Mouse (Mus musculus): ENCODE results near the gene Nubp2. TPM values are rescaled to one million over a fixed set of nuclear protein-coding genes. Genes with fewer than 3 reads are reported as not detected.

Nubp2 gene
- polyA plus RNA-seq, 1 experiment from 2014 or later = 71.8 TPM

DNA sequence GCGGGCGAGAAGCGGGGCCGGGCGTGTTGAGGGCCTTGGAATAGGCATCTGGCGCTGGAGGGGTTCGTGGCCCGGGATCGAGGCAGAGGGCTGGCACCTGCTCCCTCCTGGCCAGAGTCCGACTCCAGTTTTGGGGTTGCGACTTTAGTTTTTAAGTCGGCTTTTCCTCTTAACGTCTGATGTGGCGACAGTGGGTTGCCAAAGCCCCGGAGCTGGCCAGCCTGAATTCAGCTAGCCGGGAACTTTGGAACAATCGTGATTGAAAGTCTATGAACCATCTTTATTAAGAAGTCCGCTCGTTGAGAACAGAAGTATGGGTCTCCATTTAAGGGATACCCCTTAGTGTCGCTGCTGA, 35.4 kb downstream of the Nubp2 start:
- H3K27me3 ChIP-seq (replicated peaks; ENCODE audit: low read depth, poor library complexity, severe bottlenecking) = peaks cover 14% of the 10 kb centered on the region
- 2% methylated on average over 20 of the region's 20 CpGs for WGBS
- peak overlapping the region; percentile 91 for H3K27ac ChIP-seq (replicated peaks)
- H3K36me3 ChIP-seq (replicated peaks) = peaks cover 8% of the 10 kb centered on the region
- no peaks in the 10 kb centered on the region for H3K9me3 ChIP-seq
- no peak for DNase-seq (ENCODE audit: low spot score)
- peak overlapping the region; percentile 87 for H3K4me3 ChIP-seq
- peaks cover 23% of the 10 kb centered on the region for H3K4me1 ChIP-seq

DNA sequence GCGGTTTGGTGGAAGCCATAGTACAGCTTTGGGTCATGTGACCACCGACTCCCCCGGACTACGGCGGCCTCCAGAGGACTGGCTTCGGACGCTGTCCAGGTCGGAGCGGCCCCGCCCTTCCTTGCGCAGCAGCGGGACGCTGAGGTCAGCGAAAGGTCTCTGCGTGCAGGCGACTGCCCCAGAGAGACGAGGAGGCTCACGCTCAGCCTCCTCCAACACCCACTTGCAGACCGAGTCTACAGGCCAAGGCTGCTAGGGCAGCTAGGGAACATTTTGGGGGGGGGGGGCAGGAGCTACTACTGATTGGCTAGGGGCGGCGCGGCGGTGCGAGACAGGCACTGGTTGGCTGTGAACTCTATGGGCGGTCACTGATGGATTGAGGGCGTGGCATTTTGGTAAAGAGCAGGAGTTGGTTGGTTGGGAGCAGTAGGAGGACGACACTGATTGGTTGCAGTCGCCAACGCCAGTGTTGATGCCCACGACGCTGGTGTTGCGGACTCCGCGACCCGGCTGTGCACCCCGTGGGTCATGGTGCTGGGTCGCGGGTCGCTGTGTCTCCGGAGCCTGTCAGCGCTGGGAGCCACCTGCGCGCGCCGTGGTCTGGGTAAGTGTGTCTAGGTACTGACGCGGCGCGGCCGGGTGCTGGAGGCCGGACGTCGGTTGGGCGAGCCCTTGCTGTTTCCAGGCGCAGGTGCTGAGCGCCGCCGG, 35.9 kb downstream of the Nubp2 start, which contains the start of gene Fahd1:
TSS of gene Fahd1 (minus strand) at position 300 of the 708 bp plus-strand sequence.
- Histone ChIP-seq H3K4me1 (peaks cover 23% of the 10 kb centered on the region), H3K36me3 (replicated peaks) (peaks cover 8% of the 10 kb centered on the region), H3K27me3 (replicated peaks; ENCODE audit: low read depth, poor library complexity, severe bottlenecking) (peaks cover 14% of the 10 kb centered on the region), H3K9me3 (no peaks in the 10 kb centered on the region), H3K4me3 (peak within 1 kb of the TSS; percentile 87), H3K27ac (replicated peaks) (peak within 1 kb of the TSS; percentile 91)
- WGBS = under 1% methylated on average over 58 of the region's 58 CpGs
- DNase-seq (ENCODE audit: low spot score) = peak; percentile 97

DNA sequence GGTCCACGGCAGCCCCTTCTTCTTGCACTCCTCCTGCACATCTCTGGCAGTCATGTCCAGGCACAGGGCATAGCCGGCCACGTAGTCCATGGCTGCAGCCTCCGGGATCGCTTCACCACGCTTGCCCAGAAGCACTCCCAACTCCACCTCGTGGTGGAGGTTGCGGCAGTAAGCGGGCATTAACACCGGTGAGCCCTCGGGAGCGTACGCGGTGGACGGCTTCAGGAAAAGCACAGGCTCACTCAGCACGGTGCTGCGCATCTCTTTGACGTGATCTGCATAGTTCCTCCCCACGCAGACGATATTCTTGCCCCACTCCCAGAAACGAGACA, 36.5 kb downstream of the Nubp2 start:
- peaks cover 8% of the 10 kb centered on the region for H3K36me3 ChIP-seq (replicated peaks)
- under 1% methylated on average over 21 of the region's 21 CpGs for WGBS
- peak overlapping the region; percentile 87 for H3K4me3 ChIP-seq
- H3K4me1 ChIP-seq = peaks cover 23% of the 10 kb centered on the region
- H3K27me3 ChIP-seq (replicated peaks; ENCODE audit: low read depth, poor library complexity, severe bottlenecking) = peaks cover 16% of the 10 kb centered on the region
- H3K9me3 ChIP-seq = no peaks in the 10 kb centered on the region
- DNase-seq (ENCODE audit: low spot score) = no peak
- peak overlapping the region; percentile 91 for H3K27ac ChIP-seq (replicated peaks)

DNA sequence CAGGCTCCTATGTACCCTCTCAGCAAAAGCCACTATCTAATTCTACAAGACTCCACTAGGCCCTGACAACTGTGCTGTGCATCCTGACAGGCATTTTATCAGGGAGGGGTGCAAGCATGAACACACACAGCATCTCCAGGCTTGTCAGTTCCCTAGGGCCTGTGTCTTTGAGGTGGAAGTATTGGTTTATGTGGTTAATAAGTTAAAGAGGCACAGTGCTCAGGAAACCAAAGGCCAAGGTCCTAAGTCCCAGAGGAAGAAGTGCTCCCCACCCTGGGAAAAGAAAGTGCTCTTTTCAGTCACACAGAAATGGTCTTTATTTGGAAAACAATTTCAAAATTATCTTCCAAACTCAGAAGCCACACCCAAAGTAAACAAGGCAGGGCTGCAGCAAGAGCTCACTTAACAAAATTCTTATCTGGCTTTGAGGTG, 37.5 kb downstream of the Nubp2 start:
- H3K4me1 ChIP-seq = peaks cover 23% of the 10 kb centered on the region
- DNase-seq (ENCODE audit: low spot score) = no peak
- peaks cover 24% of the 10 kb centered on the region for H3K27me3 ChIP-seq (replicated peaks; ENCODE audit: low read depth, poor library complexity, severe bottlenecking)
- peaks cover 4% of the 10 kb centered on the region for H3K36me3 ChIP-seq (replicated peaks)
- H3K27ac ChIP-seq (replicated peaks) = no peak overlapping the region
- H3K4me3 ChIP-seq = peak overlapping the region; percentile 87
- H3K9me3 ChIP-seq = no peaks in the 10 kb centered on the region

DNA sequence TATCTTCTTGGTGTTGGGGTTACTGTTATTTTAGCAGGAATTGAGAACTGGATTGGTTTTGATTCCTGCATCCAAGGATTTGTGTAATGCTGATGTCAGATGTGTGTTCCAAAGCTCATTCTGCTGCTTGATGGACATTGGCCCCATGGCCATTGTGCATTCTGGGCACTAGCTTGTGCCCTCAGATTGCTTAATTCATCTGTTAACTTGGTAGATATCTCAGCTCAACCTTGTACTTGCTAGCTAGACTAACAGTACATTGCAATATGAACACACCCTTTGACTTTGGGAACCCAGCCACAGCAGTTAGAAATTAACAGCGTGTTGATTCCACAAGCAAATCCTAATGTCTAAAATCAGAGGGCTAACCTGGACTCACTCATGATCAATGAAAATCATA, 38.8 kb downstream of the Nubp2 start:
- peaks cover 23% of the 10 kb centered on the region for H3K4me1 ChIP-seq
- H3K4me3 ChIP-seq = no peak overlapping the region
- no peaks in the 10 kb centered on the region for H3K9me3 ChIP-seq
- DNase-seq (ENCODE audit: low spot score) = no peak
- H3K27me3 ChIP-seq (replicated peaks; ENCODE audit: low read depth, poor library complexity, severe bottlenecking) = peaks cover 24% of the 10 kb centered on the region
- no peaks in the 10 kb centered on the region for H3K36me3 ChIP-seq (replicated peaks)
- H3K27ac ChIP-seq (replicated peaks) = no peak overlapping the region
- WGBS = 97% methylated on average over 1 of the region's 1 CpGs

DNA sequence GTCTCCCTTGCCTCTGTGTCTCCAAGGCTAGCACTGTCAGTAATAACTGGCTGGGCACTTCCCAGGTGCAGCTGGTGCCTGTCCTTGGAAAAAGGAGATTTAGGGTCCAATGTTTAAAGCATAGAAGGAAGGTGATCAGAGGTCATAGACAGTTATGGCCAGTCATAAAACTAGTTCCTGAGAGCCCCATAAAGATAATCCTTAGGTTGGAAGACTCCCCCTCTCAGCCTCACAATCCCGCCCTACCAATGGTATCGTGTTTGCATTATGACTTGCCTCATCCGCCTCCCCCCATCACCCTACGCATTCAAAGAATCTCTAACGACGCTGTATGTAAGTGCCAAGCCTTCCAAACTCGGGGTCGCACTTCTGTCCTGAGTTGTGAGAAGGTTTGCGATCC, 41.6 kb downstream of the Nubp2 start:
- Histone ChIP-seq H3K9me3 (no peaks in the 10 kb centered on the region), H3K27ac (replicated peaks) (no peak overlapping the region), H3K4me3 (no peak overlapping the region), H3K27me3 (replicated peaks; ENCODE audit: low read depth, poor library complexity, severe bottlenecking) (peaks cover 25% of the 10 kb centered on the region), H3K36me3 (replicated peaks) (no peaks in the 10 kb centered on the region), H3K4me1 (peaks cover 12% of the 10 kb centered on the region)
- WGBS = 51% methylated on average over 9 of the region's 9 CpGs
- no peak for DNase-seq (ENCODE audit: low spot score)

DNA sequence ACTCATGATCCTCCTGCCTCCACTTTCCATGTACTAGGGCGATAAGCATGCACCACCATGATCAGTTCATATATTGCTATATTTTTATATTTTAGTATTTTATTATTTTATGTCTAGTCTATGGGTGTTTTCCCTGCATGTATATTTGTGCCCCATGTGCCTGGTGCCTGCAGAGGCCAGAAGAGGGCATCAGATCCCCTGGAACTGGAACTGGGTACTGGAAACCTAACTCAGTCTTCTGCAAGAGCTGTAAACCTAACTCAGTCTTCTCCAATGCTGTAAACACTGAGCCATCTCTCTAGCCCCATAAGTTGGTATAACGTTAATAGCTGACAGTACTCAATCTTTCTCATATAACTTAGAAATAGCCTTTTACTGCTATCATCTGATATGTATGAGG, 43.5 kb downstream of the Nubp2 start:
- peaks cover 25% of the 10 kb centered on the region for H3K27me3 ChIP-seq (replicated peaks; ENCODE audit: low read depth, poor library complexity, severe bottlenecking)
- WGBS = 48% methylated on average over 2 of the region's 2 CpGs
- H3K27ac ChIP-seq (replicated peaks) = no peak overlapping the region
- no peaks in the 10 kb centered on the region for H3K4me1 ChIP-seq
- H3K9me3 ChIP-seq = no peaks in the 10 kb centered on the region
- no peak overlapping the region for H3K4me3 ChIP-seq
- DNase-seq (ENCODE audit: low spot score) = no peak
- no peaks in the 10 kb centered on the region for H3K36me3 ChIP-seq (replicated peaks)

DNA sequence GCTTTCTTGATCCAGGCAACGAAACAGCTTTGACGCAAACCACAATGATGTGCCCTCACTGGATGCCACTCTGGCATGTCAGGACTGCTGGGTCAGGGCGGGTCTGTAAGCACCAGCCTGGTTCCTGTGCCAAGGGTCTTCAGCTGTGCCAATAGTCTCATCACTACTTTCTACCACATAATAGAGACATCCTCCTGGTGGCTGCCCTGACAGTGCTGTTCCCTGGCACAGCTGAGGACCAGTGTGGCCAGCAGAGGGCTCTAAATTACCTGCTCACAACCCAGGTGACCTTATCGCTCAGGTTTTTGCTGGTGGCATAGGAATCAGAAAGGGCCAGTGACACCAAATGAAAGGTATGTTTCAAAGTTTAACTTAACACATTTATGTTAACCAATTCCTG, 45.0 kb downstream of the Nubp2 start:
- H3K27me3 ChIP-seq (replicated peaks; ENCODE audit: low read depth, poor library complexity, severe bottlenecking) = peaks cover 25% of the 10 kb centered on the region
- DNase-seq (ENCODE audit: low spot score) = no peak
- H3K36me3 ChIP-seq (replicated peaks) = no peaks in the 10 kb centered on the region
- H3K9me3 ChIP-seq = no peaks in the 10 kb centered on the region
- no peak overlapping the region for H3K27ac ChIP-seq (replicated peaks)
- H3K4me1 ChIP-seq = no peaks in the 10 kb centered on the region
- no peak overlapping the region for H3K4me3 ChIP-seq
- 49% methylated on average over 4 of the region's 4 CpGs for WGBS

DNA sequence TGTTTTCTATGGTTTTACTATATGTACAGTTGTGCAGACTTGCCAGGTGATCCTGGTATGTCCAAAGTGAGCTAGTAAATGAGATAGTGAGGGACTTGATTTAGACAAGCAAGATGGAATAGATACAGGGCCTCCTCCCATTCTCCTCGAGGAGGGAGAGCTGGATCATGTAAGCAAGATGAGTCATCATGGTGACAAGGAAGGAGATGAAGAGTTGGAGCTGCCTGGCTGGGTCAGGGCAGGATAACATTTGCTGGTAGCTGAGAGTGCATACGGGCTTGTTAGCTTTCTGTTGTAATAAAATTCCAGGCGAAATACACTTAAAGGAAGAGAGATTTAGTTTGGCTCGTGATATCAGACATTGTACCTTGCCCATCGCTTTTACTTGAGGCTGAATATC, 45.8 kb downstream of the Nubp2 start:
- Histone ChIP-seq H3K4me1 (no peaks in the 10 kb centered on the region), H3K4me3 (no peak overlapping the region), H3K9me3 (no peaks in the 10 kb centered on the region), H3K27ac (replicated peaks) (no peak overlapping the region), H3K36me3 (replicated peaks) (no peaks in the 10 kb centered on the region), H3K27me3 (replicated peaks; ENCODE audit: low read depth, poor library complexity, severe bottlenecking) (peaks cover 25% of the 10 kb centered on the region)
- no peak for DNase-seq (ENCODE audit: low spot score)
- WGBS = 65% methylated on average over 5 of the region's 5 CpGs

DNA sequence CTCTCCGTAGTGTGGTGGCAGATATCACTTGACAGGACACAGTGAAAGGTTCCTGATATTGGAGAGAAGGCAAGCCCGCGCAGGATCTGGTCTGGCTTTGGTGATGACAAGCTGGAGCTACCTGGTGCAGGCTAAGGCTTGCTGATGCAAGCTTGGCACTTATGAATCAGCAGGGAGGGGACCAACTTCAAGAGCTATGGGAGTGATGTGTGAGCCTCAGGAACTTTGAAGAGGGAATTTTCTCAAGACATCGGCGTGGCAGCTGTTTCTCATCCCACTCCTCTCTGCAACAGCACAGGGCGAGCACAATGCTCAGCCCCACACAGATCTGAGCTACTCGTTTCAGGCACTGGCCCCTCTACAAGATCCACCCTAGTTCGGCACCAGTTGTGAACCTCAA, 46.3 kb downstream of the Nubp2 start, which contains the start of gene Hagh:
TSS of gene Hagh (plus strand) at position 302 of the 400 bp plus-strand sequence.
- Histone ChIP-seq H3K4me1 (no peaks in the 10 kb centered on the region), H3K4me3 (no peak within 1 kb of the TSS), H3K27me3 (replicated peaks; ENCODE audit: low read depth, poor library complexity, severe bottlenecking) (peaks cover 24% of the 10 kb centered on the region), H3K36me3 (replicated peaks) (no peaks in the 10 kb centered on the region), H3K27ac (replicated peaks) (no peak within 1 kb of the TSS), H3K9me3 (no peaks in the 10 kb centered on the region)
- DNase-seq (ENCODE audit: low spot score) = no peak
- 73% methylated on average over 8 of the region's 8 CpGs for WGBS

Other genes starting within 250 kb of the Nubp2 start
- gene Slc9a3r2, start 236.0 kb downstream of the Nubp2 start, polyA plus RNA-seq (2016; fragmentation: Nextera tagmentation; extraction: Ambion mirVana) = 31.7 and 37.3 TPM in 2 replicates
- not detected in 2 replicates for gene Npw, start 227.9 kb downstream of the Nubp2 start, polyA plus RNA-seq (2016; fragmentation: Nextera tagmentation; extraction: Ambion mirVana)
- gene Zfp598, start 216.7 kb downstream of the Nubp2 start, polyA plus RNA-seq (2016; fragmentation: Nextera tagmentation; extraction: Ambion mirVana) = 29.0 and 30.4 TPM in 2 replicates
- gene Syngr3, start 196.4 kb downstream of the Nubp2 start, polyA plus RNA-seq (2016; fragmentation: Nextera tagmentation; extraction: Ambion mirVana) = 6.0 and 8.1 TPM in 2 replicates
- 48.9 and 52.3 TPM in 2 replicates for gene Gfer, start 190.2 kb downstream of the Nubp2 start, polyA plus RNA-seq (2016; fragmentation: Nextera tagmentation; extraction: Ambion mirVana)
- 0.72 and 1.9 TPM in 2 replicates for gene Noxo1, start 190.1 kb downstream of the Nubp2 start, polyA plus RNA-seq (2016; fragmentation: Nextera tagmentation; extraction: Ambion mirVana)
- gene Tbl3, start 178.7 kb downstream of the Nubp2 start, polyA plus RNA-seq (2016; fragmentation: Nextera tagmentation; extraction: Ambion mirVana) = 152 and 162 TPM in 2 replicates
- gene Rnf151, start 168.3 kb downstream of the Nubp2 start, polyA plus RNA-seq (2016; fragmentation: Nextera tagmentation; extraction: Ambion mirVana) = 0.13 and 0.29 TPM in 2 replicates
- 1,693 and 1,819 TPM in 2 replicates for gene Rps2, start 168.2 kb downstream of the Nubp2 start, polyA plus RNA-seq (2016; fragmentation: Nextera tagmentation; extraction: Ambion mirVana)
- gene Ndufb10, start 161.9 kb downstream of the Nubp2 start, polyA plus RNA-seq (2016; fragmentation: Nextera tagmentation; extraction: Ambion mirVana) = 193 and 199 TPM in 2 replicates
- not detected in 2 replicates for gene Rpl3l, start 158.5 kb downstream of the Nubp2 start, polyA plus RNA-seq (2016; fragmentation: Nextera tagmentation; extraction: Ambion mirVana)
- 21.6 and 24.6 TPM in 2 replicates for gene Msrb1, start 149.7 kb downstream of the Nubp2 start, polyA plus RNA-seq (2016; fragmentation: Nextera tagmentation; extraction: Ambion mirVana)
- 1.3 and 2.3 TPM in 2 replicates for gene Hs3st6, start 133.4 kb downstream of the Nubp2 start, polyA plus RNA-seq (2016; fragmentation: Nextera tagmentation; extraction: Ambion mirVana)
- gene Meiob, start 82.1 kb downstream of the Nubp2 start, polyA plus RNA-seq (2016; fragmentation: Nextera tagmentation; extraction: Ambion mirVana) = not detected in 2 replicates
- 26.4 and 28.6 TPM in 2 replicates for gene Hagh, start 46.2 kb downstream of the Nubp2 start, polyA plus RNA-seq (2016; fragmentation: Nextera tagmentation; extraction: Ambion mirVana)
- 16.7 and 17.4 TPM in 2 replicates for gene Fahd1, start 36.0 kb downstream of the Nubp2 start, polyA plus RNA-seq (2016; fragmentation: Nextera tagmentation; extraction: Ambion mirVana)
- gene Igfals, start 20.4 kb downstream of the Nubp2 start, polyA plus RNA-seq (2016; fragmentation: Nextera tagmentation; extraction: Ambion mirVana) = 0.49 and 1.2 TPM in 2 replicates
- 47.1 TPM in 2 replicates for gene Spsb3, start 294 bp upstream of the Nubp2 start, polyA plus RNA-seq (2016; fragmentation: Nextera tagmentation; extraction: Ambion mirVana)
- gene Eme2, start 8.7 kb upstream of the Nubp2 start, polyA plus RNA-seq (2016; fragmentation: Nextera tagmentation; extraction: Ambion mirVana) = 30.6 and 33.6 TPM in 2 replicates
- gene Mrps34, start 8.8 kb upstream of the Nubp2 start, polyA plus RNA-seq (2016; fragmentation: Nextera tagmentation; extraction: Ambion mirVana) = 102 and 105 TPM in 2 replicates
- 47.3 and 50.1 TPM in 2 replicates for gene Nme3, start 10.2 kb upstream of the Nubp2 start, polyA plus RNA-seq (2016; fragmentation: Nextera tagmentation; extraction: Ambion mirVana)
- gene Mapk8ip3, start 50.6 kb upstream of the Nubp2 start, polyA plus RNA-seq (2016; fragmentation: Nextera tagmentation; extraction: Ambion mirVana) = 40.8 and 40.9 TPM in 2 replicates
- 386 and 400 TPM in 2 replicates for gene Jpt2, start 74.3 kb upstream of the Nubp2 start, polyA plus RNA-seq (2016; fragmentation: Nextera tagmentation; extraction: Ambion mirVana)
- 8.3 and 8.6 TPM in 2 replicates for gene Cramp1l, start 129.4 kb upstream of the Nubp2 start, polyA plus RNA-seq (2016; fragmentation: Nextera tagmentation; extraction: Ambion mirVana)
- 31.5 and 31.6 TPM in 2 replicates for gene Ift140, start 129.7 kb upstream of the Nubp2 start, polyA plus RNA-seq (2016; fragmentation: Nextera tagmentation; extraction: Ambion mirVana)
- 10.6 and 11.0 TPM in 2 replicates for gene Tmem204, start 197.2 kb upstream of the Nubp2 start, polyA plus RNA-seq (2016; fragmentation: Nextera tagmentation; extraction: Ambion mirVana)
- gene Telo2, start 229.6 kb upstream of the Nubp2 start, polyA plus RNA-seq (2016; fragmentation: Nextera tagmentation; extraction: Ambion mirVana) = 54.0 and 55.5 TPM in 2 replicates
- 0.09 and 0.14 TPM in 2 replicates for gene Ptx4, start 234.4 kb upstream of the Nubp2 start, polyA plus RNA-seq (2016; fragmentation: Nextera tagmentation; extraction: Ambion mirVana)
- 24.4 and 27.5 TPM in 2 replicates for gene Clcn7, start 247.0 kb upstream of the Nubp2 start, polyA plus RNA-seq (2016; fragmentation: Nextera tagmentation; extraction: Ambion mirVana)

All from embryonic facial prominence, embryonic 10.5 days (tissue).